Mouse (Mus musculus) MEL (cell line): ENCODE results near the gene Glis1. TPM values are rescaled to one million over a fixed set of nuclear protein-coding genes. Genes with fewer than 3 reads are reported as not detected.

Experiments used
- DNase-seq: peaks from one replicate; pipeline ENCODE4 v3.0.0; 2011; ENCODE audit warnings: low read depth, low spot score
- H3K27ac ChIP-seq: 2 replicates; pipeline ENCODE4 v1.5.1; 2012; ENCODE audit warnings: low read depth, mild to moderate bottlenecking, control low read depth, low read length, moderate library complexity; ENCODE audit not compliant: control insufficient read depth
- H3K27me3 ChIP-seq, 2 experiments: fragments of 150-350 bp in 1 of 2; sonication (generic) in 1 of 2; 2 replicates each; pipeline ENCODE4 v1.6.1; 2012; ENCODE audit warnings: low read length in 2 of 2, mild to moderate bottlenecking in 2 of 2, improper control_type of control experiment in 1 of 2, moderate library complexity in 1 of 2; ENCODE audit not compliant: insufficient read depth in 2 of 2, control insufficient read depth in 1 of 2
- H3K36me3 ChIP-seq, 2 experiments: 2 replicates each; pipeline ENCODE4 v1.6.1; 2012 to 2014; ENCODE audit warnings: low read length in 2 of 2, improper control_type of control experiment in 1 of 2, inconsistent platforms in 1 of 2, mild to moderate bottlenecking in 1 of 2; ENCODE audit not compliant: insufficient read depth in 2 of 2, control insufficient read depth in 1 of 2
- H3K4me1 ChIP-seq, 2 experiments: fragments of 150-350 bp in 1 of 2; sonication (generic) in 1 of 2; 2 replicates each; pipeline ENCODE4 v1.6.1; 2012; ENCODE audit warnings: low read length in 2 of 2, improper control_type of control experiment in 1 of 2, mild to moderate bottlenecking in 1 of 2; ENCODE audit not compliant: insufficient read depth in 2 of 2, control insufficient read depth in 1 of 2
- H3K4me3 ChIP-seq, 2 experiments: fragments of 150-350 bp in 1 of 2; sonication (generic) in 1 of 2; 2 replicates each; pipeline ENCODE4 v1.5.1; 2012; ENCODE audit warnings: low read depth in 2 of 2, low read length in 2 of 2, mild to moderate bottlenecking in 2 of 2, moderate library complexity in 2 of 2, control low read depth in 1 of 2, improper control_type of control experiment in 1 of 2; ENCODE audit not compliant: control insufficient read depth in 1 of 2, insufficient read depth in 1 of 2
- H3K79me2 ChIP-seq: 2 replicates; pipeline ENCODE4 v1.6.1; 2012; ENCODE audit warnings: mild to moderate bottlenecking, low read length, moderate library complexity; ENCODE audit not compliant: control insufficient read depth, poor library complexity, insufficient read depth
- H3K9ac ChIP-seq: 2 replicates; pipeline ENCODE4 v1.6.1; 2012; ENCODE audit warnings: low read depth, mild to moderate bottlenecking, control low read depth, low read length, moderate library complexity; ENCODE audit not compliant: control insufficient read depth, poor library complexity, severe bottlenecking
- H3K9me3 ChIP-seq: fragments of 150-350 bp; sonication (generic); replicated peaks from 2 replicates; pipeline ENCODE4 v1.6.1; 2012; ENCODE audit warnings: mild to moderate bottlenecking, low read length, improper control_type of control experiment, moderate library complexity; ENCODE audit not compliant: insufficient read depth
- E2F4 ChIP-seq: IDR thresholded peaks from 2 replicates; pipeline ENCODE4 v1.6.1; 2011; ENCODE audit warnings: low read depth, low read length, improper control_type of control experiment, borderline replicate concordance
- ELF1 ChIP-seq: IDR thresholded peaks from 2 replicates; pipeline ENCODE4 v1.6.1; 2014; ENCODE audit warnings: low read depth, mild to moderate bottlenecking, inconsistent platforms, low read length, improper control_type of control experiment, moderate library complexity
- ETS1 ChIP-seq: IDR thresholded peaks from 2 replicates; pipeline ENCODE4 v1.6.1; 2012; ENCODE audit warnings: low read depth, mild to moderate bottlenecking, inconsistent platforms, low read length, improper control_type of control experiment, moderate library complexity
- GABPA ChIP-seq: IDR thresholded peaks from 2 replicates; pipeline ENCODE4 v1.6.1; 2012; ENCODE audit warnings: low read depth, mild to moderate bottlenecking, inconsistent platforms, low read length, improper control_type of control experiment, moderate library complexity
- HCFC1 ChIP-seq: IDR thresholded peaks from 2 replicates; pipeline ENCODE4 v1.6.1; 2012; ENCODE audit warnings: low read depth, mild to moderate bottlenecking, inconsistent platforms, low read length, improper control_type of control experiment, moderate library complexity
- MAFK ChIP-seq: IDR thresholded peaks from 2 replicates; pipeline ENCODE4 v1.6.1; 2011; ENCODE audit warnings: low read depth, mild to moderate bottlenecking, low read length, improper control_type of control experiment, borderline replicate concordance
- MAZ ChIP-seq: IDR thresholded peaks from 2 replicates; pipeline ENCODE4 v1.6.1; 2012; ENCODE audit warnings: low read depth, mild to moderate bottlenecking, inconsistent platforms, low read length, improper control_type of control experiment
- MEF2A ChIP-seq: IDR thresholded peaks from 2 replicates; pipeline ENCODE4 v1.6.1; 2014; ENCODE audit warnings: low read depth, mild to moderate bottlenecking, inconsistent platforms, low read length, improper control_type of control experiment; ENCODE audit not compliant: poor library complexity, insufficient replicate concordance, severe bottlenecking; ENCODE audit errors: extremely low read depth
- MYB ChIP-seq: IDR thresholded peaks from 2 replicates; pipeline ENCODE4 v1.6.1; 2011; ENCODE audit warnings: mild to moderate bottlenecking, low read depth, low read length, improper control_type of control experiment
- POLR2A ChIP-seq, 2 experiments: IDR thresholded peaks; 2 replicates each; pipeline ENCODE4 v1.6.1; 2011 to 2012; ENCODE audit warnings: low read length in 2 of 2, mild to moderate bottlenecking in 2 of 2, control low read depth in 1 of 2, improper control_type of control experiment in 1 of 2, low read depth in 1 of 2, moderate library complexity in 1 of 2; ENCODE audit not compliant: control insufficient read depth in 1 of 2, insufficient read depth in 1 of 2, poor library complexity in 1 of 2
- TBP ChIP-seq: IDR thresholded peaks from 2 replicates; pipeline ENCODE4 v1.8.0; 2011; ENCODE audit warnings: low read depth, low read length, improper control_type of control experiment
- USF1 ChIP-seq: IDR thresholded peaks from 2 replicates; pipeline ENCODE4 v1.6.1; 2014; ENCODE audit warnings: low read depth, mild to moderate bottlenecking, inconsistent platforms, low read length, improper control_type of control experiment, moderate library complexity
- USF2 ChIP-seq, 2 experiments: IDR thresholded peaks; 2 replicates each; pipeline ENCODE4 v1.6.1; 2011 to 2012; ENCODE audit warnings: improper control_type of control experiment in 2 of 2, low read length in 2 of 2, borderline replicate concordance in 1 of 2, inconsistent platforms in 1 of 2, low read depth in 1 of 2, mild to moderate bottlenecking in 1 of 2; ENCODE audit not compliant: insufficient read depth in 1 of 2
- ZC3H11A ChIP-seq: IDR thresholded peaks from 2 replicates; pipeline ENCODE4 v1.6.1; 2012; ENCODE audit warnings: low read depth, mild to moderate bottlenecking, inconsistent platforms, low read length, improper control_type of control experiment
- polyA plus RNA-seq, 2 experiments: library from polyadenylated mRNA; stranded (reverse) in 1 of 2; unstranded in 1 of 2; fragments of >175 nt in 1 of 2; fragments of >200 nt in 1 of 2; gene quantifications; 2 replicates each; pipeline versions ENCODE4 v1.2.1 to v1.2.4; 2012; ENCODE audit warnings: low replicate concordance in 2 of 2, low read depth in 1 of 2; ENCODE audit not compliant: insufficient read length in 2 of 2, insufficient read depth in 1 of 2, missing spikeins in 1 of 2
- total RNA-seq: library from RNA; depleted of rRNA; stranded (reverse); fragments of 300-350 nt; gene quantifications from 2 replicates; pipeline ENCODE4 v1.2.3, GENCODE M21; 2012

The Glis1 gene
- total and polyA plus RNA-seq, 3 experiments: 0.46 to 0.93 TPM; not detected in 1

DNA sequence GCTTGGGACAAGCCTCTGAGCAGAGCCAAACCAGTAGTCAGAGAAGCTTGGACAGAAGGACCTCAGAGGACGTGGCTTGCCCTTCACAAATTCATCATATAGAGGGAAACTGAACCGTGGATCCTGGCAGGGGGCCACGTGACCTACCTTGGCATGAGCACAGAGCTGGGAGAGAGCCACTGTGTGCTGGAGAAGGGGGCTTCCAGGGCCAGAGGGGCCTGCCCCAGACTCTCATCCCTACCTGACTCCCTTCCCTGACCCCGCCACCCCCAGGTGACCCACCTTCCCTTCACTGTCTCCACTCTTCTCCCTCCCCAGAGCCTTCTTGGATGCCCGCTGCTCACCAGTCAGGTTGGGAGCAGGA is 218.9 kb downstream of the Glis1 start:
- Histone ChIP-seq H3K9ac (no peak overlapping the region), H3K9me3 (no peaks in the 10 kb centered on the region), H3K79me2 (no peaks in the 10 kb centered on the region), H3K27me3 (no peaks in the 10 kb centered on the region; a peak in 1 of 4 replicates), H3K4me1 (peaks cover 0 to 6% of the 10 kb centered on the region in 2 experiments; a peak in 1 of 4 replicates), H3K27ac (no peak overlapping the region), H3K36me3 (no peaks in the 10 kb centered on the region), H3K4me3 (no peak overlapping the region)
- TF ChIP-seq POLR2A (IDR thresholded peaks at IDR 0.05; ENCODE audit: control insufficient read depth in 1 of 2, insufficient read depth in 1 of 2, low read depth in 1 of 2, low read length in 2 of 2, poor library complexity in 1 of 2): no peak
- no peak for TF ChIP-seq HCFC1
- peak; percentile 65; the same call in 1 of the 2 replicates for TF ChIP-seq USF1
- no peak for DNase-seq

DNA sequence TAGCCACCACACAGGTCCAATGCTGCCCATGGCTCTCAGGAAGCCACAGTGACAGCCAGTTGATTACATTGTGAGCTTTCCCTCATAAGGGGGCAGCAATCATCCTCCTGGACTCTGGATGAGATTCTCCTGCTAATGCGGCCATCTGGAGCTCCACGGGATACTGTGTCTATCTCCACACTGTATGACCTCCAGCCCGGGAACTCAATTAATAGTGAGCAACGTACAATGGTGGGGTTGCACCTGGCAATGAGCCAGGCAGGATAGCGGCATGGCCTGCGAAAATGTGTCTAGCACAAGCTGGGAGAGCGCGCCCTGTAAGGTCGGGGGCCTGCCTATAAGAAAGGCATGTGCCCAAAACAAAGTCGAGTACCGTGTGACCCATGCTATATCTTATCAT is 226.3 kb downstream of the Glis1 start:
- Histone ChIP-seq H3K27ac (no peak overlapping the region), H3K9me3 (no peaks in the 10 kb centered on the region), H3K9ac (no peak overlapping the region), H3K4me1 (no peaks in the 10 kb centered on the region), H3K27me3 (no peaks in the 10 kb centered on the region; a peak in 1 of 4 replicates), H3K4me3 (no peak overlapping the region), H3K36me3 (no peaks in the 10 kb centered on the region), H3K79me2 (no peaks in the 10 kb centered on the region)
- TF ChIP-seq MYB (no peak), USF2 (IDR thresholded peaks at IDR 0.05; ENCODE audit: borderline replicate concordance in 1 of 2, insufficient read depth in 1 of 2, low read depth in 1 of 2, low read length in 2 of 2) (no peak), GABPA (no peak), ELF1 (no peak)
- DNase-seq: no peak

DNA sequence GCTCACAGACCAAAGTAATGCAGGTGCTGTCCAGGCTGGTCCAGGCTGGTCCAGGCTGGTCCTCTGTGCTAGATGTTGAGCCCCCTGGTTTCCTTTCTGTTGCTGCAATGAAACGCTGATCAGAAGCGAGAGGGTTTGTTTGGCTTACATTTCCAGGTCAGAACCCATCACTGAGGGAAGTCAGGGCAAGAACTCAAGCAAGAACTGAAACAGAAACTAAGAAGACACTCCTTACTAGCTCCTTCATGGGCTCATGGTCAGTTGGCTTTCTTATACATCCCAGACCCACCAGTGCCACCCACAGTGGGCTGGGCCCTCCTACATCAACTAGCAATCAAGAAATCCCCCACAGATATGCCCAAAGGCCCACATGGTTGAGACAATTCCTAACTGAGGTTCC is 234.1 kb downstream of the Glis1 start:
- no peaks in the 10 kb centered on the region for H3K4me1 ChIP-seq
- no peak overlapping the region for H3K4me3 ChIP-seq
- no peaks in the 10 kb centered on the region for H3K9me3 ChIP-seq
- H3K36me3 ChIP-seq: no peaks in the 10 kb centered on the region
- no peaks in the 10 kb centered on the region for H3K79me2 ChIP-seq
- H3K27me3 ChIP-seq: peaks cover 10 to 13% of the 10 kb centered on the region in 2 experiments
- no peak overlapping the region for H3K9ac ChIP-seq
- no peak for TF ChIP-seq TBP
- no peak for TF ChIP-seq USF1
- TF ChIP-seq E2F4: no peak
- TF ChIP-seq MAZ: no peak
- no peak for TF ChIP-seq MAFK
- TF ChIP-seq GABPA: no peak
- TF ChIP-seq ZC3H11A: no peak
- no peak for TF ChIP-seq MEF2A
- TF ChIP-seq ETS1: no peak
- no peak overlapping the region for H3K27ac ChIP-seq
- no peak for DNase-seq
